Mouse (Mus musculus): ENCODE data around the gene Gm10563. TPM values are rescaled to one million over a fixed set of nuclear protein-coding genes. Genes with fewer than 3 reads are reported as not detected.
"Not testable (repeated sequence)": the region's sequence is repeated elsewhere in the genome, so short reads cannot be mapped to it uniquely, and the experiment has no call there.

Gm10563 gene
- polyA plus RNA-seq, 1 experiment: not detected

GRCm38 (mm10) chr4:155578336-155579125 lies 66.7 kb downstream of the Gm10563 start:
- WGBS: 84% methylated on average over 7 of the region's 7 CpGs
- no peak for TF ChIP-seq POLR2A (IDR thresholded peaks at IDR 0.05; ENCODE audit: borderline replicate concordance, control insufficient read depth, low read depth, low read length)
- TF ChIP-seq CTCF (IDR thresholded peaks at IDR 0.05; ENCODE audit: control insufficient read depth, insufficient read depth, low read length): no peak
- Histone ChIP-seq H3K4me1 (ENCODE audit: control insufficient read depth, insufficient read depth, low read length) (no peaks in the 10 kb centered on the region), H3K4me3 (replicated peaks; ENCODE audit: control insufficient read depth, low read depth, low read length) (no peak overlapping the region), H3K27ac (ENCODE audit: control insufficient read depth, insufficient read depth, low read depth, low read length, poor library complexity) (no peak overlapping the region)

- Histone ChIP-seq H3K4me3 (replicated peaks; ENCODE audit: control insufficient read depth, low read depth, low read length) (no peak overlapping the region), H3K27ac (ENCODE audit: control insufficient read depth, insufficient read depth, low read depth, low read length, poor library complexity) (no peak overlapping the region), H3K4me1 (ENCODE audit: control insufficient read depth, insufficient read depth, low read length) (no peaks in the 10 kb centered on the region)
- TF ChIP-seq CTCF (IDR thresholded peaks at IDR 0.05; ENCODE audit: control insufficient read depth, insufficient read depth, low read length) (no peak), POLR2A (IDR thresholded peaks at IDR 0.05; ENCODE audit: borderline replicate concordance, control insufficient read depth, low read depth, low read length) (no peak)
- 91% methylated on average over 5 of the region's 5 CpGs for WGBS
Measured at GRCm38 (mm10) chr4:155577741-155578140, 67.5 kb downstream of the Gm10563 start.

GRCm38 (mm10) chr4:155577132-155577531 lies 68.1 kb downstream of the Gm10563 start:
- Histone ChIP-seq H3K27ac (ENCODE audit: control insufficient read depth, insufficient read depth, low read depth, low read length, poor library complexity) (no peak overlapping the region), H3K4me3 (replicated peaks; ENCODE audit: control insufficient read depth, low read depth, low read length) (no peak overlapping the region), H3K4me1 (ENCODE audit: control insufficient read depth, insufficient read depth, low read length) (no peaks in the 10 kb centered on the region)
- 89% methylated on average over 9 of the region's 9 CpGs for WGBS
- TF ChIP-seq POLR2A (IDR thresholded peaks at IDR 0.05; ENCODE audit: borderline replicate concordance, control insufficient read depth, low read depth, low read length) (no peak), CTCF (IDR thresholded peaks at IDR 0.05; ENCODE audit: control insufficient read depth, insufficient read depth, low read length) (no peak)

GRCm38 (mm10) chr4:155575521-155575920 lies 69.7 kb downstream of the Gm10563 start:
- H3K4me3 ChIP-seq (replicated peaks; ENCODE audit: control insufficient read depth, low read depth, low read length): no peak overlapping the region
- TF ChIP-seq POLR2A (IDR thresholded peaks at IDR 0.05; ENCODE audit: borderline replicate concordance, control insufficient read depth, low read depth, low read length): no peak
- WGBS: 86% methylated on average over 8 of the region's 8 CpGs
- no peak overlapping the region for H3K27ac ChIP-seq (ENCODE audit: control insufficient read depth, insufficient read depth, low read depth, low read length, poor library complexity)
- no peaks in the 10 kb centered on the region for H3K4me1 ChIP-seq (ENCODE audit: control insufficient read depth, insufficient read depth, low read length)

- TF ChIP-seq CTCF (IDR thresholded peaks at IDR 0.05; ENCODE audit: control insufficient read depth, insufficient read depth, low read length) (no peak), POLR2A (IDR thresholded peaks at IDR 0.05; ENCODE audit: borderline replicate concordance, control insufficient read depth, low read depth, low read length) (no peak)
- no peaks in the 10 kb centered on the region for H3K4me1 ChIP-seq (ENCODE audit: control insufficient read depth, insufficient read depth, low read length)
- no peak overlapping the region for H3K4me3 ChIP-seq (replicated peaks; ENCODE audit: control insufficient read depth, low read depth, low read length)
- H3K27ac ChIP-seq (ENCODE audit: control insufficient read depth, insufficient read depth, low read depth, low read length, poor library complexity): no peak overlapping the region
- WGBS: 2% methylated on average over 11 of the region's 11 CpGs
Measured at GRCm38 (mm10) chr4:155574931-155575330, 70.3 kb downstream of the Gm10563 start.

- Histone ChIP-seq H3K27ac (ENCODE audit: control insufficient read depth, insufficient read depth, low read depth, low read length, poor library complexity) (no peak overlapping the region), H3K4me3 (replicated peaks; ENCODE audit: control insufficient read depth, low read depth, low read length) (no peak overlapping the region), H3K4me1 (ENCODE audit: control insufficient read depth, insufficient read depth, low read length) (no peaks in the 10 kb centered on the region)
- 81% methylated on average over 9 of the region's 9 CpGs for WGBS
- TF ChIP-seq CTCF (IDR thresholded peaks at IDR 0.05; ENCODE audit: control insufficient read depth, insufficient read depth, low read length) (no peak), POLR2A (IDR thresholded peaks at IDR 0.05; ENCODE audit: borderline replicate concordance, control insufficient read depth, low read depth, low read length) (no peak)
Measured at GRCm38 (mm10) chr4:155573876-155574275, 71.3 kb downstream of the Gm10563 start.

- H3K4me1 ChIP-seq (ENCODE audit: control insufficient read depth, insufficient read depth, low read length): no peaks in the 10 kb centered on the region
Measured at GRCm38 (mm10) chr4:155573155-155573554, 72.1 kb downstream of the Gm10563 start.

GRCm38 (mm10) chr4:155571442-155571841 lies 73.8 kb downstream of the Gm10563 start:
- no peaks in the 10 kb centered on the region; the same call in 1 of the 2 replicates for H3K4me1 ChIP-seq (ENCODE audit: control insufficient read depth, insufficient read depth, low read length)
- TF ChIP-seq POLR2A (IDR thresholded peaks at IDR 0.05; ENCODE audit: borderline replicate concordance, control insufficient read depth, low read depth, low read length): no peak
- TF ChIP-seq CTCF (IDR thresholded peaks at IDR 0.05; ENCODE audit: control insufficient read depth, insufficient read depth, low read length): no peak
- H3K27ac ChIP-seq (ENCODE audit: control insufficient read depth, insufficient read depth, low read depth, low read length, poor library complexity): no peak overlapping the region
- no peak overlapping the region for H3K4me3 ChIP-seq (replicated peaks; ENCODE audit: control insufficient read depth, low read depth, low read length)
- WGBS: 60% methylated on average over 2 of the region's 2 CpGs

More at GRCm38 (mm10) chr4:155573155-155573554, 72.1 kb downstream of the Gm10563 start:
- no peak overlapping the region for H3K27ac ChIP-seq (ENCODE audit: control insufficient read depth, insufficient read depth, low read depth, low read length, poor library complexity)
- TF ChIP-seq CTCF (IDR thresholded peaks at IDR 0.05; ENCODE audit: control insufficient read depth, insufficient read depth, low read length) (no peak), POLR2A (IDR thresholded peaks at IDR 0.05; ENCODE audit: borderline replicate concordance, control insufficient read depth, low read depth, low read length) (no peak)
- 70% methylated on average over 2 of the region's 2 CpGs for WGBS
- H3K4me3 ChIP-seq (replicated peaks; ENCODE audit: control insufficient read depth, low read depth, low read length): no peak overlapping the region

- not testable (repeated sequence) for H3K27ac ChIP-seq (ENCODE audit: control insufficient read depth, insufficient read depth, low read depth, low read length, poor library complexity); H3K4me3 ChIP-seq (replicated peaks; ENCODE audit: control insufficient read depth, low read depth, low read length); H3K4me1 ChIP-seq (ENCODE audit: control insufficient read depth, insufficient read depth, low read length)
- 88% methylated on average over 11 of the region's 11 CpGs for WGBS
Measured at GRCm38 (mm10) chr4:155570315-155570714, 74.9 kb downstream of the Gm10563 start.

Data from bone marrow, adult 2 months (tissue).